Mouse (Mus musculus) neural tube, embryonic 11.5 days (tissue): ENCODE measurements around the gene Terb1. TPM values are rescaled to one million over a fixed set of nuclear protein-coding genes. Genes with fewer than 3 reads are reported as not detected.

ENCODE experiments used
- ATAC-seq: fragments of 200-750 bp; cut with Nextera tagmentation; 2 replicates; pipeline ENCODE4 v1.8.0; 2017; ENCODE audit warnings: moderate number of reproducible peaks, mild to moderate bottlenecking, moderate TSS enrichment, moderate library complexity; ENCODE audit not compliant: insufficient read depth, low FRiP score, low TSS enrichment
- DNase-seq: peaks from one replicate; pipeline ENCODE4 v3.0.0-alpha.2; 2015; ENCODE audit warnings: low spot score
- H3K27ac ChIP-seq: fragments of 300-500 bp; sonication (generic); 2 replicates; pipeline ENCODE4 v1.5.1; 2014; ENCODE audit warnings: low read depth, mild to moderate bottlenecking, low read length
- H3K27me3 ChIP-seq: fragments of 300-500 bp; sonication (generic); 2 replicates; pipeline ENCODE4 v1.6.1; 2014; ENCODE audit warnings: mild to moderate bottlenecking, low read length, mixed read lengths; ENCODE audit not compliant: control insufficient read depth, insufficient read depth
- H3K36me3 ChIP-seq: fragments of 300-500 bp; sonication (generic); 2 replicates; pipeline ENCODE4 v1.6.1; 2014; ENCODE audit warnings: mild to moderate bottlenecking, low read length, moderate library complexity, mixed read lengths; ENCODE audit not compliant: control insufficient read depth, insufficient read depth
- H3K4me1 ChIP-seq: fragments of 300-500 bp; sonication (generic); 2 replicates; pipeline ENCODE4 v1.6.1; 2014; ENCODE audit warnings: low read length, mixed read lengths; ENCODE audit not compliant: control insufficient read depth, insufficient read depth
- H3K4me2 ChIP-seq: fragments of 300-500 bp; sonication (generic); 2 replicates; pipeline ENCODE4 v1.6.1; 2014; ENCODE audit warnings: low read depth, mild to moderate bottlenecking, moderate library complexity
- H3K4me3 ChIP-seq: fragments of 300-500 bp; sonication (generic); 2 replicates; pipeline ENCODE4 v1.5.1; 2014; ENCODE audit warnings: low read depth, low read length
- H3K9ac ChIP-seq: fragments of 300-500 bp; sonication (generic); 2 replicates; pipeline ENCODE4 v1.6.1; 2014; ENCODE audit warnings: mild to moderate bottlenecking, low read length
- H3K9me3 ChIP-seq: fragments of 300-500 bp; sonication (generic); 2 replicates; pipeline ENCODE4 v1.6.1; 2016; ENCODE audit warnings: low read length; ENCODE audit not compliant: control insufficient read depth
- WGBS: fragments of 180-500 bp; shearing (Covaris S2); extraction: QIAGEN DNeasy Blood & Tissue Kit; methylation state at CpG from one replicate; pipeline ENCODE4 v1.1.7; 2014; 5-methylcytosine and 5-hydroxymethylcytosine counted together
- polyA plus RNA-seq: library from polyadenylated mRNA; unstranded; fragments of >200 nt; fragmentation: Nextera tagmentation; extraction: Ambion mirVana; gene quantifications from 2 replicates; pipeline ENCODE4 v1.2.1, GENCODE M21; 2014

Gene Terb1
- polyA plus RNA-seq, 1 experiment from 2014 or later: 0.25 TPM

DNA sequence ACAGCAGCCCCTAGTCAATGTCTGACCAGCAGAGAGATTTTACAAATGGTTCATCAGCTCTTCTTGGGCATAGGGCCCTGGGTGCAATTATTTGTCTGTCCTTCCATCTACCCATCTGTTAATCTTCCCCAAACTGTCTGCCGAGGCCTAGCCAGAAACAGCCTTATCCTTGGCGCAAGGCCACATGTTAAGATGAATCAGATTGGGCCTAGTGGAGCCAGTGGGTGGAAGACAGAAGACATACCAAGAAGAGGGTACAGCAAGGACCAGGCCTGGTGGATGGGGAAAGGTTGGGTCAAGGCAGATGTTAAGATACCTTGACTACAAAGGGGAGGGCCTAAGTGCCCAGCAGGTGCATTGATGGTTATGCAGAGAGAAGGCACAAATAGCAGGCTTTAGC is 29.9 kb upstream of the Terb1 start:
- Histone ChIP-seq H3K4me2 (no peak overlapping the region), H3K27ac (no peak overlapping the region), H3K9me3 (no peaks in the 10 kb centered on the region), H3K4me3 (no peak overlapping the region), H3K36me3 (no peaks in the 10 kb centered on the region), H3K27me3 (peaks cover 45% of the 10 kb centered on the region), H3K9ac (no peak overlapping the region), H3K4me1 (peaks cover 6% of the 10 kb centered on the region; the same call in 1 of the 2 replicates)
- WGBS: 93% methylated on average over 2 of the region's 2 CpGs
- ATAC-seq (no peak), DNase-seq (no peak)

- 79% methylated on average over 4 of the region's 4 CpGs for WGBS
- H3K27me3 ChIP-seq: peaks cover 45% of the 10 kb centered on the region
- ATAC-seq: no peak
These were observed 29.2 kb upstream of the Terb1 start for GRCm38 (mm10) chr8:104538896-104539295.

DNA sequence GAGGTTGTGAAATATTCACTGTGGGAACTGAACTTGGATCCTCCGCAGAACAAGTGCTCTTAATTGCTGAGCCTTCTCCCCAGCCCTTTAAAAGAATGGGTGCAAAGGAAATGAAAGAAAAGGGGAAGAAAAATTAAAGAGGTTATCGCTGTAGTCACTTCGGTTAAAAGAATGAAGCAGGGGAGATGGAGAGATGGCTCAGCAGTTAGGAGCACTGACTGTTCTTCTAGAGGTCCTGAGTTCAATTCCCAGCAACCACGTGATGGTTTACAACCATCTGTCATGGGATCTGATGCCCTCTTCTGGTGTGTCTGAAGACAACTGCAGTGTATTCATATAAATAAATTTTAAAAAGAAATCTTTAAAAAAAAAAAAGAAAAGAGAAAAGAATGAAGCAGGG is 26.3 kb upstream of the Terb1 start:
- Histone ChIP-seq H3K4me2 (no peak overlapping the region), H3K27ac (no peak overlapping the region), H3K9ac (no peak overlapping the region), H3K4me1 (peaks cover 9% of the 10 kb centered on the region), H3K9me3 (no peaks in the 10 kb centered on the region), H3K27me3 (peaks cover 18% of the 10 kb centered on the region), H3K36me3 (no peaks in the 10 kb centered on the region), H3K4me3 (no peak overlapping the region)
- WGBS: 83% methylated on average over 4 of the region's 4 CpGs
- DNase-seq (no peak), ATAC-seq (no peak)

More at GRCm38 (mm10) chr8:104538896-104539295, 29.2 kb upstream of the Terb1 start:
- no peak overlapping the region for H3K4me2 ChIP-seq
- H3K27ac ChIP-seq: no peak overlapping the region
- no peak for DNase-seq
- peaks cover 6% of the 10 kb centered on the region; the same call in 1 of the 2 replicates for H3K4me1 ChIP-seq
- no peaks in the 10 kb centered on the region for H3K36me3 ChIP-seq
- no peak overlapping the region for H3K4me3 ChIP-seq
- H3K9me3 ChIP-seq: no peaks in the 10 kb centered on the region
- no peak overlapping the region for H3K9ac ChIP-seq

DNA sequence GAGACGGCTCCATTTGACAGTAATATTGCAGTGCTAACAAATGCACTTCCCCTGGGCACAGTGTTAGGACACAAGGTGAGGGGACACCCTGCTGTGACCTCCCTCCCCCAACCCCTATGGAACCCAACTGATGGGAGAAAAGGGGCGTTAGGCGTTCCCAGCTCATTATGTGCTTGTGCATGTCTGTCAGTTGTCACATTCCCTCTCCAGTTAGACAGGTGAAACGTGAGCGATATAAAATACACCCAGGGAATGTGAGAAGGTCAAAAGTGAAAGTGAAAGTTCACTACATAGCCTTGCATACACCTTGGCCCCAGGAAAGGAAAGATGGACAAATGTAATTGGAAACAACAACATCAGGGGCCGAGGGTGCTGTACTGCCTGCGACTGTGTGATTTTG is 25.7 kb upstream of the Terb1 start:
- H3K27me3 ChIP-seq: peaks cover 12% of the 10 kb centered on the region
- ATAC-seq: no peak
- no peak for DNase-seq
- no peak overlapping the region for H3K4me3 ChIP-seq
- 30% methylated on average over 7 of the region's 7 CpGs for WGBS
- H3K9ac ChIP-seq: no peak overlapping the region
- no peak overlapping the region for H3K27ac ChIP-seq
- peak overlapping the region; percentile 59; the same call in 1 of the 2 replicates for H3K4me2 ChIP-seq
- no peaks in the 10 kb centered on the region for H3K36me3 ChIP-seq
- no peaks in the 10 kb centered on the region for H3K9me3 ChIP-seq
- H3K4me1 ChIP-seq: peaks cover 9% of the 10 kb centered on the region

GRCm38 (mm10) chr8:104534779-104535141 is 25.1 kb upstream of the Terb1 start:
- no peak overlapping the region for H3K27ac ChIP-seq
- 14% methylated on average over 9 of the region's 9 CpGs for WGBS
- DNase-seq: no peak

DNA sequence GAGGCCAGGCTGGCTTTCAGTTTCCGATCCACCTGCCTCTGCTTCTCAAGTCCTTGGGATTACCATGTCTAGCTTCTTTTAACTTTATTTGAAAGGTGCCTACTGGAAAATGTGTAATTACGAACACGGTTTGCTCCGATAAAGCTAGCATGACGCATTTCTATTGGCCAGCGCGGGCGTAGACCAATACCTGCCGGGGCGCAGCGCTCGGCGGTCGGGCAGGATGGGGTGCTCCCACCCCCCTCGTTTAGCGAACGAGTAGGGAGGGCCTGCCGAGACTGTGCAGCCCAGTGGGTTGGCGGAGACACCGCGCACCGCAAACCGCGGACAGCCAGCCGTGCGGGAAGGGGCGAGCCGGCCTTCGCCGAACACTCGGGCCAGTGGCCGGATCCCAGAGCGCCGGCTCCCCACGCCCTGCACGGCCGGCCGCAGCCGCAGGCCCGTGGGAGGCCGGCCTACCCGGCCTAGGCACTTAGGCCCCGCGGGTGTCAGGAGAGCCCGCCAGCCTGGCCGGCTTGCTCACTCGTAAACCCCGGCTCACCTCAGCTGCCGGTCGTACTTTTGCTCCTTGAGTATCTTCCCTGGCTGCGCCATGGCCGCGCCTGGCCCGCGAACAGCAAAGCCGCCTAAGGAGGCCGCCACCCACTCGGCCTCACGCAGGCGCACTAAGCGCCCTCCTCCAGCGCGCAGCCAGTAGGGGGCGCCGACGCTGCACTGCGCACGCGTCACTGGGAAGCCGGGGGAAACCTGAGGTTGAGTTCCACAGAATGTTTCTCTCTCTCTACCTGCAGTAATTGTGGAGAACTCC is 24.5 kb upstream of the Terb1 start, which contains the start of the genes Nae1 and Car7:
Gene Nae1 (minus strand): TSS at position 667 of the 808 bp plus-strand sequence.
Gene Car7 (plus strand): TSS at position 719 of the 808 bp plus-strand sequence.
- Histone ChIP-seq H3K4me1 (peaks cover 9% of the 10 kb centered on the region), H3K4me3 (peak within 1 kb of the TSS; percentile 88), H3K9me3 (no peaks in the 10 kb centered on the region), H3K4me2 (peak within 1 kb of the TSS; percentile 59), H3K27me3 (no peaks in the 10 kb centered on the region; the same call in 1 of the 2 replicates), H3K27ac (peak within 1 kb of the TSS; percentile 70), H3K9ac (peak within 1 kb of the TSS; percentile 95), H3K36me3 (no peaks in the 10 kb centered on the region)
- peak; percentile 96 for ATAC-seq
- DNase-seq: peak; percentile 97
- WGBS: under 1% methylated on average over 69 of the region's 70 CpGs

More at GRCm38 (mm10) chr8:104534779-104535141, 25.1 kb upstream of the Terb1 start:
- no peaks in the 10 kb centered on the region for H3K36me3 ChIP-seq
- peaks cover 6% of the 10 kb centered on the region for H3K27me3 ChIP-seq
- ATAC-seq: no peak; the same call in 1 of the 2 replicates
- peaks cover 9% of the 10 kb centered on the region for H3K4me1 ChIP-seq
- no peaks in the 10 kb centered on the region for H3K9me3 ChIP-seq
- H3K9ac ChIP-seq: peak overlapping the region; percentile 95
- peak overlapping the region; percentile 59 for H3K4me2 ChIP-seq
- H3K4me3 ChIP-seq: peak overlapping the region; percentile 88

DNA sequence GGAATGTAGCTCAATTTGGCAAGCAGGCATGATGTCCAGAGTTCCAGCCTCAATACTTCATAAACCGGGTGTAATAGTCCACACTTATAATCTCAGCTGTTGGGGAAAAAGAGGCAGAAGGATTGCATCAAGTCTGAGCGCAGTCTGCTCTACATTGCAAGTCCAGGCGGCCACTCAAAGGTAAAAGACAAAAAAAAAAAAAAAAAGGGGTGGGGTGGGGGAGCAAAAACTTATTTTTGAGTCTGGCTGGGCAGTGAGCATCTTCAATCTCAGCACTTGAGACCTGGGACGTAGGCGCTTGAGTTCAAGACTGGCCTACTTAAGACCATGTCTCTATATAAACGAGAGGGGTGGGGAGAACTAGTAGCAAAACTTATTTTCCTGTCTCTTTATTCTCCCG is 23.8 kb upstream of the Terb1 start:
- peak overlapping the region; percentile 95; the same call in 1 of the 2 replicates for H3K9ac ChIP-seq
- H3K4me1 ChIP-seq: peaks cover 9% of the 10 kb centered on the region
- H3K36me3 ChIP-seq: no peaks in the 10 kb centered on the region
- no peaks in the 10 kb centered on the region for H3K27me3 ChIP-seq
- peak overlapping the region; percentile 88 for H3K4me3 ChIP-seq
- H3K27ac ChIP-seq: no peak overlapping the region
- ATAC-seq (no peak), DNase-seq (no peak)
- H3K9me3 ChIP-seq: no peaks in the 10 kb centered on the region
- H3K4me2 ChIP-seq: peak overlapping the region; percentile 50
- WGBS: 25% methylated on average over 7 of the region's 7 CpGs

- Histone ChIP-seq H3K9me3 (no peaks in the 10 kb centered on the region), H3K4me1 (peaks cover 3% of the 10 kb centered on the region), H3K9ac (no peak overlapping the region), H3K4me3 (no peak overlapping the region), H3K27ac (no peak overlapping the region), H3K27me3 (no peaks in the 10 kb centered on the region), H3K36me3 (peaks cover 2% of the 10 kb centered on the region; the same call in 1 of the 2 replicates), H3K4me2 (no peak overlapping the region)
- ATAC-seq (no peak), DNase-seq (no peak)
- 91% methylated on average over 6 of the region's 6 CpGs for WGBS
These were observed 20.0 kb upstream of the Terb1 start for GRCm38 (mm10) chr8:104529671-104530070.

DNA sequence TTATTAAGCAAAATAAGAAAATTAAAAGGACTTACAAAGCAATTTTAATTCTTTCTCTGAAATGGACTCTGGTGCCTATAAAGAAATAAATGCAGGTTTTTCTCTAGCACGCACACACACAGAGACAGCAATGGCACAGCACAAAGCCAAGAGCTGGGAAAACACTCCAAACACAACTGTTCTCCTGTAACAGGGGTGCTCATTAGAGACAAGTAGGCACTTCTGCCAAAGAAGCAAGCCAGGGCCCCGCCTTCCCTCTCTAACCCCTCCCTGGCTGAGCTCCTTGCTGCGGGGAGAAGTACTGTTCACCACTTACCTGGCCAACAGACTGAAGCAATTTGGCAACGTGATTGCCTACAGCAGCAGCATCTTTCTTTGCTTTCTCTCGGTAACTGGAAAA is 8.2 kb upstream of the Terb1 start:
- ATAC-seq: no peak
- Histone ChIP-seq H3K27me3 (no peaks in the 10 kb centered on the region), H3K4me1 (no peaks in the 10 kb centered on the region), H3K4me2 (no peak overlapping the region), H3K4me3 (no peak overlapping the region), H3K27ac (no peak overlapping the region), H3K36me3 (peaks cover 7% of the 10 kb centered on the region; the same call in 1 of the 2 replicates), H3K9me3 (no peaks in the 10 kb centered on the region), H3K9ac (no peak overlapping the region)
- no peak for DNase-seq
- 84% methylated on average over 5 of the region's 5 CpGs for WGBS
